Mouse (Mus musculus) midbrain, embryonic 15.5 days (tissue): ENCODE results near the gene Kng2. TPM values are rescaled to one million over a fixed set of nuclear protein-coding genes. Genes with fewer than 3 reads are reported as not detected.
"Not testable (repeated sequence)": the region's sequence is repeated elsewhere in the genome, so short reads cannot be mapped to it uniquely, and the experiment has no call there.

ENCODE experiments used
- ATAC-seq: fragments of 200-750 bp; cut with Nextera tagmentation; replicated peaks from 2 replicates; pipeline ENCODE4 v1.8.0; 2017; ENCODE audit warnings: moderate TSS enrichment
- H3K27ac ChIP-seq: fragments of 300-500 bp; sonication (generic); 2 replicates; pipeline ENCODE4 v1.5.1; 2015; ENCODE audit warnings: mild to moderate bottlenecking, inconsistent platforms
- H3K27me3 ChIP-seq: fragments of 300-500 bp; sonication (generic); replicated peaks from 2 replicates; pipeline ENCODE4 v1.6.1; 2015; ENCODE audit warnings: inconsistent platforms
- H3K36me3 ChIP-seq: fragments of 300-500 bp; sonication (generic); replicated peaks from 2 replicates; pipeline ENCODE4 v1.6.1; 2015; ENCODE audit warnings: inconsistent platforms
- H3K4me1 ChIP-seq: fragments of 300-500 bp; sonication (generic); 2 replicates; pipeline ENCODE4 v1.6.1; 2015; ENCODE audit warnings: inconsistent platforms
- H3K4me2 ChIP-seq: fragments of 300-500 bp; sonication (generic); 2 replicates; pipeline ENCODE4 v1.6.1; 2015; ENCODE audit warnings: inconsistent platforms, mild to moderate bottlenecking, moderate library complexity
- H3K4me3 ChIP-seq: fragments of 300-500 bp; sonication (generic); 2 replicates; pipeline ENCODE4 v1.5.1; 2015; ENCODE audit warnings: mild to moderate bottlenecking, inconsistent platforms
- H3K9ac ChIP-seq: fragments of 300-500 bp; sonication (generic); 2 replicates; pipeline ENCODE4 v1.6.1; 2015; ENCODE audit warnings: mild to moderate bottlenecking, inconsistent platforms
- H3K9me3 ChIP-seq: fragments of 300-500 bp; sonication (generic); 2 replicates; pipeline ENCODE4 v1.6.1; 2016; ENCODE audit warnings: inconsistent platforms
- WGBS: fragments of 180-500 bp; shearing (Covaris S2); methylation state at CpG from one replicate; pipeline ENCODE4 v1.1.7; 2015; ENCODE audit warnings: mixed read lengths; 5-methylcytosine and 5-hydroxymethylcytosine counted together
- polyA plus RNA-seq: library from polyadenylated mRNA; unstranded; fragments of >200 nt; fragmentation: Nextera tagmentation; extraction: Ambion mirVana; gene quantifications from 2 replicates; pipeline ENCODE4 v1.2.1, GENCODE M21; 2015

Gene Kng2
- polyA plus RNA-seq, 1 experiment from 2014 or later: not detected

DNA sequence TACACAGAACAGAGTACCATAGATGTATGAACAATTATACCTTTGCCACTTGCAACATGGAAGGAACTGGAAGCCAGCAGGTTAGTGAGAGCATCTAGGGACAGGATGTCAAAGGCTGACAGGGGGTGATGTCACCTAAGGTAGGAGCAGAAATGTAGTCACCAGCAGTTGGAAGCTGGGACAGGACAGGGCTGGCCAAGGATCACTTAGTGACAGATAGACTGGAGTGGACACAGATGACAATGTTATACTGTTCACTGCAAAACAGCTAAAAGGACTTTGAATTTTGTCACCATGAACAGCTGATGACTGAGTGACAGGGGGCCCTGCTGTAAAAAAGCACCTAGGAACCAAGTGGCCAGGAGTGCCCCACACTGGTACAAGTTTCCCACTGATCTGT, 2.7 kb downstream of the Kng2 start:
- Histone ChIP-seq H3K9ac (no peak overlapping the region), H3K4me1 (no peaks in the 10 kb centered on the region), H3K4me2 (no peak overlapping the region), H3K36me3 (no peaks in the 10 kb centered on the region), H3K9me3 (no peaks in the 10 kb centered on the region), H3K27ac (no peak overlapping the region), H3K4me3 (no peak overlapping the region), H3K27me3 (no peaks in the 10 kb centered on the region)
- no peak for ATAC-seq

DNA sequence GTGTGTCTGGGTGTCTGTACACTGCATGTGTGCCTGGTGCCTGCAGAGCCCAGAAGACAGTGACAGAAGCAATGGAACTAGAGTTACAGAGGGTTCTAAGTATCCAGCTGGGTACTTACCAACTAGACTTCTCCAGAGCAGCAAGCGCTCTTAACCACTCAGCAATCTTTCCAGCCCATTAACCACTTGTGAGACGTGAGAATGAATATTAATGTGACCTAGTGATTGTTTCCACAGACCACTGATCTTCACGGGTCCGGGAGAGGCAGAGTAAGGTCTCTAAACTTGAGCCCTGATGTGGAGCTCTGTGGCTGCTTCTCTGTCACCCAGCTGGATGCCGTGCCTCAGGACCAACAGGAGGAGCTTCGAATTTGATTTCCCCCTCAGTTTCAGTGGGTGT, 4.2 kb downstream of the Kng2 start:
- Histone ChIP-seq H3K4me2 (no peak overlapping the region), H3K27me3 (no peaks in the 10 kb centered on the region), H3K9ac (no peak overlapping the region), H3K36me3 (no peaks in the 10 kb centered on the region), H3K9me3 (no peaks in the 10 kb centered on the region), H3K27ac (no peak overlapping the region), H3K4me3 (no peak overlapping the region), H3K4me1 (no peaks in the 10 kb centered on the region)
- no peak for ATAC-seq
- WGBS: 40% methylated on average over 6 of the region's 6 CpGs

DNA sequence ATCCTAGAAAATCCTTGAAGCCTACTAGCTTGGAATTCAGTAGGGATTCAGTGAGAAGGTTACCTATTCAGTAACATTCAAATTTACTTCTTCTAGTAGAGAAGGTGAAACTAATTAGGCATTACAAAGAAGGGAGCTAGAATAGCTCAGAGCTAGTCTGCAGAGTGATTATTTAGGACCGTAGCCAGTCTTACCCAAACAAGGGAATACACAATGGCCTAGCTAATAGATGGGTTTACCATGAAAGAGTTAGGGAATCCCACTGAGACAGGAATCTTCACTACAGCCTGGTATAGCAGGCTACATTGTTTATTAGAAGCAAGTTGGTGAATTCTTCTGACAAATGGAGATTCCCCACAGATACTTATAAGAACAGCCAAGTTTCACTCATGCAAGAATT, 8.7 kb downstream of the Kng2 start:
- not testable (repeated sequence) for H3K9me3 ChIP-seq, H3K36me3 ChIP-seq, H3K27ac ChIP-seq, H3K27me3 ChIP-seq, ATAC-seq, H3K4me1 ChIP-seq, H3K4me2 ChIP-seq, H3K4me3 ChIP-seq, H3K9ac ChIP-seq
- 0% methylated on average over 1 of the region's 1 CpGs for WGBS

DNA sequence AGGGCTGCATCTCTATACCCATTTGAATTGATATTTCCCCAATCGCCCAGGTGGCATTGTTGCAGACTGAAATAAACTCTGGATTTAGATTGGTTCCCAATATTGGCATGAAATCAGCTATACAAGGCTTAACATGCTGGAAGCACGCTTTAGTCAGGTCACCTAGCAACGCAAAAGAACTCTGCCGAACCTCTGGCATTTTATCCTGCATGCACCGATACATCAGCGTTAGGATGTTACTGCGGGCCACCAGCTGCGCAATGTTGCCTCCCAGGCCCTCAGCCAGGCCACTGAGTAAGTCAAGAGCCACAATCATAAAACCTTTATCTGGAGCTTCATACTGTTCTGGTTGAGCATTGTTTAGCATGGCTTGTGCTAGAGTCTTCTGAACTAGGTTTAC, 14.6 kb downstream of the Kng2 start:
- H3K27me3 ChIP-seq, H3K36me3 ChIP-seq, H3K27ac ChIP-seq, H3K4me2 ChIP-seq, H3K9ac ChIP-seq, H3K4me3 ChIP-seq, H3K4me1 ChIP-seq, H3K9me3 ChIP-seq: not testable (repeated sequence)
- 50% methylated on average over 8 of the region's 8 CpGs for WGBS
- ATAC-seq: 0 out of 2 replicates have a peak, but pooled peaks have one; percentile 50

DNA sequence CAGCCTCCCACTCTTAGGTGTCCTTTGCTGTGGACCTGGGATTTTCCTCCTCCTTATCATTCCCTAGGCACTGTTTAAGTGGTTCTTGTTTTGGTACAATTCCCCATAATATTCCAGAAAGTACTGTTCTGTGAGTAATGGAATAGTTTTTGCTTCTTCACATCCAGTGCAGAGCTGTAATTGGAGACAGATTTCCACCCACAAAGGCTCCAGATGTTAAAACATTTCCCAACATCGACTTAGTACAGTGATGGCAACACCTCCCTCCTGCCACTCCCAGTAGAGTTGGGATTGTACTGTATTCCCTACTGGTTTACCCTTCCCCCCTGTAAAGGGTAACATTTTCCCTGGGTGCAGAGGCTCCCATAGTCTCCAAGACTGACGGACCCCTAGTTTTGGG, 15.5 kb downstream of the Kng2 start:
- 78% methylated on average over 2 of the region's 2 CpGs for WGBS

DNA sequence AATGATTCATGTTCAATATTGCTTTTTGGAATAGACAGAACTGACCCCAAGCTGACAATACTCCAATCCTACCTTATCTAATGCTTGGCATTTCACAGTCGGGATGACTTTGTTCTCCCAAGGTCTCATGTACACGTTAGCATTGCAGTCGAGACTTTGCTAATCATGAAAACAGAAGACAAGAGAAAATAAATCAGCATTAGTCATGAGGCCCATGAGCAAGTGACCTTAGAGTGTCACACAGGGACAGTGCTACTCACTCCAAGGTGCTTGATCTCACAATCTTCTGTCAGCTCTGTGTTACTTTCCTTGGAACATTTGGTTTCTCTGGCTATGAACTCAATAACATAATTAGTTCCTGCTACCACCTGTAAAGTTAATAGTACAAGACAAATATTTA, 32.3 kb downstream of the Kng2 start:
- H3K9ac ChIP-seq, H3K27ac ChIP-seq, H3K4me1 ChIP-seq, H3K9me3 ChIP-seq, H3K4me2 ChIP-seq, ATAC-seq, H3K36me3 ChIP-seq, H3K27me3 ChIP-seq, H3K4me3 ChIP-seq: not testable (repeated sequence)
- 96% methylated on average over 3 of the region's 3 CpGs for WGBS

More for the DNA sequence above, 15.5 kb downstream of the Kng2 start:
- not testable (repeated sequence) for H3K27me3 ChIP-seq, H3K4me1 ChIP-seq, H3K9ac ChIP-seq, H3K4me2 ChIP-seq, ATAC-seq, H3K4me3 ChIP-seq, H3K27ac ChIP-seq, H3K9me3 ChIP-seq, H3K36me3 ChIP-seq

DNA sequence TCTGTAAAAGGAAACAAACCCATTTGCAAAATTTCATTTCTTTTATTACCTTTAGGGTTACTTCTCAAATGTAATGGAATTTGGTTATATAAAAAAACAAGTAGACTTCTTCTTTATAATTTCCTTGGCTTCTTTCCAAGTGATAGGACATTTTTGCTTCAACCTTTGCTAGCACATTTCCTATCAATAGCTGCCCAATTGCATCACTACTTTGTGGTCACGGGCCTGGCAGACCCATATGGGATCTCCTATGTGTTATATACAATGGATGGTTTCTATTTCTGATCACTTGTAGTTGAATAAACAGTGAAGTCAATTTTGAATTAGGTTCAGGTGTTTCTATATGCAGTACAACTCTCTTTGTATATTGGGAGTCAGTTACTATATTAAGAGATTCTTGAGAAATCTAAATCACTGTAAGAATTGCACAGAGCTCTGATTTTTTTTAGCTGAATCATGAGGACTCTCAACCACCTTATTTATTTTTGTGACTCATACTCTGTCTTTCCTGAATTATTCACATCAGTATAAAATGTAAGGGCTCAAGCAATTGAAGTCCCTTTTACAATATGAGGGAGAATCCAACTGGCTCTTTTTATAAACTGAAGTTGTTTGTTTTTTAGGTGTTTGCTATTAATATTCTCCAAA, 61.8 kb downstream of the Kng2 start:
- Histone ChIP-seq H3K4me2 (no peak overlapping the region), H3K9ac (no peak overlapping the region), H3K4me3 (no peak overlapping the region), H3K4me1 (no peaks in the 10 kb centered on the region), H3K9me3 (no peaks in the 10 kb centered on the region), H3K27me3 (no peaks in the 10 kb centered on the region), H3K27ac (no peak overlapping the region), H3K36me3 (no peaks in the 10 kb centered on the region)
- WGBS: 67% methylated on average over 1 of the region's 1 CpGs
- no peak for ATAC-seq

DNA sequence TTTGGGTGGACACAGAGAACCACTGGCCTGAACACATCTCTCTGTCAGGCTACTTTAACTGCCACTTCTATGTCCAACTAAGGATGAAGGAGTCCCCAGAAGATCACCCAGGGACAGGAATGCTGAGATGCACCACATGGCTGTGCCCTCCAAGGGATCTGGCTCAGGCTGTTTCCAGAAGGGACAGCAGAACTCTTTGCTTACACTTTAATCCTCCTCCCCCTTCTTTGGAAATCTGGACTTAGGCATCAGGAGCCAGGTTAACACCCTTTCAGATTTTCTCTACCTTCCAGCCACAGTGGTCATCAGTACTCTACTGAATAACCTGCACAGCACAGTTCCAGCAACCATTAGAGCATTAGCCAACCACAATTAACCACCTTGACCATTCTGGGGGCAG, 66.0 kb downstream of the Kng2 start:
- H3K4me1 ChIP-seq: no peaks in the 10 kb centered on the region
- H3K36me3 ChIP-seq: no peaks in the 10 kb centered on the region
- H3K9ac ChIP-seq: no peak overlapping the region
- no peak overlapping the region for H3K4me2 ChIP-seq
- H3K4me3 ChIP-seq: no peak overlapping the region
- no peak overlapping the region for H3K27ac ChIP-seq
- H3K27me3 ChIP-seq: no peaks in the 10 kb centered on the region
- H3K9me3 ChIP-seq: no peaks in the 10 kb centered on the region
- no peak for ATAC-seq

DNA sequence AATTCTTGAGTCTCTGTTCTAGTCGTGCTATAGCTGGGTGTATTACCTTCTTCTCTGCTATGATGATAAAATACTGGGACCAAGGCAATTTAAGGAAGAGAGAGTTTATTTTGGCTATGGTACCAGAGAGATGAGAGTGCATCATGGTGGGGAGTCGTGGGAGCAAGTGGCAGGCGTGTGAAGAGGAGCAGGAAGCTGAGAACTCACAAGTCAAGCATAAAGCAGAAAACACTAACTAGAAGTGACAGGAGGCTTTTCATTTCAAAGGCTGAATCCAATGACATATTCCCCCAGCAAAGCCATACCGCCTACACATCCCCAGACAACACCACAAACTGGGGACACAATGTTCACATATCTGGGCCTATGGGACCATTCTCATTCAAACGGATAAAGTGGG, 67.0 kb downstream of the Kng2 start:
- H3K4me2 ChIP-seq: no peak overlapping the region
- H3K4me3 ChIP-seq: no peak overlapping the region
- WGBS: 68% methylated on average over 5 of the region's 5 CpGs
- ATAC-seq: no peak
- no peaks in the 10 kb centered on the region for H3K4me1 ChIP-seq
- H3K9me3 ChIP-seq: no peaks in the 10 kb centered on the region
- no peak overlapping the region for H3K9ac ChIP-seq
- H3K27me3 ChIP-seq: no peaks in the 10 kb centered on the region
- H3K27ac ChIP-seq: no peak overlapping the region
- H3K36me3 ChIP-seq: no peaks in the 10 kb centered on the region

DNA sequence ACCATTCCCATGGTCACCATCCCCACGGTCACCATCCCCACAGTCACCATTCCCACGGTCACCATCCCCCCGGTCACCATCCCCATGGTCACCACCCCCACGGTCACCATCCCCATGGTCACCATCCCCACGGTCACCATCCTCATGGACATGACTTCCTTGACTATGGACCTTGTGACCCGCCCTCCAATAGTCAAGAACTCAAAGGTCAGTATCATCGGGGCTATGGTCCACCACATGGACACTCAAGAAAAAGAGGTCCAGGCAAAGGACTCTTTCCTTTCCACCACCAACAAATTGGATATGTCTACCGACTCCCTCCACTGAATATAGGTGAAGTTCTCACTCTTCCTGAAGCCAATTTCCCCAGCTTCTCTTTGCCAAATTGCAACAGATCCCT, 68.2 kb downstream of the Kng2 start:
- no peaks in the 10 kb centered on the region for H3K36me3 ChIP-seq
- H3K9ac ChIP-seq: no peak overlapping the region
- no peaks in the 10 kb centered on the region for H3K27me3 ChIP-seq
- no peaks in the 10 kb centered on the region for H3K9me3 ChIP-seq
- WGBS: 93% methylated on average over 8 of the region's 8 CpGs
- no peaks in the 10 kb centered on the region for H3K4me1 ChIP-seq
- no peak overlapping the region for H3K4me2 ChIP-seq
- ATAC-seq: no peak
- no peak overlapping the region for H3K4me3 ChIP-seq
- H3K27ac ChIP-seq: no peak overlapping the region

DNA sequence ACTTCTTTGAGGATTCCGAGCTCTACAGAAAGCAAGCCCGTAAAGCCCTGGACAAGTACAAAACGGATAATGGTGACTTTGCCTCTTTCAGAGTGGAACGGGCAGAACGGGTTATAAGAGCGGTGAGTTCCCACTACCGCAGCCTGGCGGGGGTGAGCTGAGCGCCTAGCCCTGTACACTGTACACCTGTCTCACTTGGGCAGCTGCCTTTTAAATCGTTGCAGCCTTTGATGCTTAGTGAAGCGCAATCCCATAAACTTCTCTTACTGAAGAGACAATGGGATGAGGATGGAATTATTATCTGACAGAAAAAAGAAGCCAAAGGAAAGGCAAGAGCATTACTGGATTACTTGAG, 73.2 kb downstream of the Kng2 start:
- Histone ChIP-seq H3K9me3 (no peaks in the 10 kb centered on the region), H3K4me2 (peak overlapping the region; percentile 15; the same call in 1 of the 2 replicates), H3K4me1 (no peaks in the 10 kb centered on the region), H3K9ac (no peak overlapping the region), H3K27me3 (no peaks in the 10 kb centered on the region), H3K27ac (no peak overlapping the region), H3K4me3 (no peak overlapping the region), H3K36me3 (no peaks in the 10 kb centered on the region)
- ATAC-seq: peak; percentile 62
- 61% methylated on average over 11 of the region's 11 CpGs for WGBS

DNA sequence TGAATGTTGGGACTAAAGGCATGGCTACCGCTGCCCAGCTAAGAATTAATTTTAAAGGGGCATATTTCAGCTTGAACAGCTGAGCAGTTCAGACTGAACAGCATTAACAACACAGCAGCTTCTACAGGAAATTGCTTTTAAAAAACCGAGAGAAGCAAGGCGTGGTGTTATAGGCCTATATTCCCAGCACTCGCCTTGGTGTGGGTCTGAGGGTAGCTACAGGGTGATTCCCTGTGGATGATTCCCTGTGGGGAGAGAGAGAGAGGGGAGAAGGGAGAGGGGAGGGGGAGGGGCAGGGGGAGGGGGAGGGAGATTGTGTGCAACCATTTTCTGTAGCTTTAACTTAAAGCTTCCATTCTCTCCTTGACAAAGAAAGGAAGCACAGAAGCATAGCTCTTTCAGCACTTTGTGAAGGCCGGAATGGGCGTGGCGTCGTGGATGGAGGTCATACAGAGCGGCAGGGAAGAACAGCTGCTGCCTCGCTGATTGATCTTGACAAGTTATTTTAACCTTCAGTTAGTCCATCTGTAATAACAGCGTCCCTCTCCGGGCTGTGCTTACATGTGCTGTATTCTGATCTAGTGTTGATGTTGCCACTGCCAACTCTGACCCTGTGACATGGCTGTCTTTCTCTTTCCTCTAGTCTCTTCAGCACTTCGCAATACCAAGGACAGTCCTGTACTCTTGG, 73.7 kb downstream of the Kng2 start:
- Histone ChIP-seq H3K9me3 (no peaks in the 10 kb centered on the region), H3K9ac (no peak overlapping the region; the same call in 1 of the 2 replicates), H3K4me2 (peak overlapping the region; percentile 15; the same call in 1 of the 2 replicates), H3K4me3 (no peak overlapping the region), H3K36me3 (no peaks in the 10 kb centered on the region), H3K4me1 (no peaks in the 10 kb centered on the region), H3K27me3 (no peaks in the 10 kb centered on the region), H3K27ac (no peak overlapping the region)
- peak; percentile 63 for ATAC-seq
- 33% methylated on average over 13 of the region's 13 CpGs for WGBS

DNA sequence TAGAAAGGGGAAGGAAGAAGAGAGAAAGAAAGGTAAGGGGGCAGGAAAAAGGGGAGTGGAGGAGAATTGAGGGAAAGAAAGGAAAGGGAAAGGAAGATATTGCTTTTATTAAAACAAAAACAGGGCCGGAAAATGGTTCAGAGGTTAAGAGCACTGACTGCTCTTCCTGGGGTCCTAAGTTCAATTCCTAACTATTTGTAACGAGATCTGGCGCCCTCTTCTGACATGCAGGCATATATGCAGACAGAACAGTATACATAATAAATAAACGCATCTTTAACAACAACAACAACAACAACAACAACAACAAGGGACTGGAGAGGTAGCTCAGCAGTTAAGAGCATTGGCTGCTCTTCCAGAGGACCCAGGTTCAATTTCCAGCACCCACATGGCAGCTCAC, 76.2 kb downstream of the Kng2 start:
- no peak overlapping the region for H3K9ac ChIP-seq
- no peak for ATAC-seq
- no peak overlapping the region for H3K4me3 ChIP-seq
- 47% methylated on average over 4 of the region's 4 CpGs for WGBS
- no peaks in the 10 kb centered on the region for H3K4me1 ChIP-seq
- H3K27me3 ChIP-seq: no peaks in the 10 kb centered on the region
- H3K36me3 ChIP-seq: no peaks in the 10 kb centered on the region
- no peaks in the 10 kb centered on the region for H3K9me3 ChIP-seq
- H3K27ac ChIP-seq: no peak overlapping the region
- H3K4me2 ChIP-seq: no peak overlapping the region
